Mouse (Mus musculus) kidney, embryonic 16.5 days (tissue): Measurements from ENCODE around the gene Nr2c1. TPM values are rescaled to one million over a fixed set of nuclear protein-coding genes. Genes with fewer than 3 reads are reported as not detected.
A peak's percentile ranks its signal among the peaks of the same experiment; 100 is the strongest.

Experiments
- ATAC-seq: fragments of 200-750 bp; cut with Nextera tagmentation; 2 replicates; pipeline ENCODE4 v1.8.0; 2017; ENCODE audit warnings: moderate TSS enrichment; ENCODE audit not compliant: low FRiP score, low TSS enrichment
- H3K27ac ChIP-seq: fragments of 300-500 bp; sonication (generic); 2 replicates; pipeline ENCODE4 v1.5.1; 2014; ENCODE audit warnings: low read length
- H3K27me3 ChIP-seq: fragments of 300-500 bp; sonication (generic); 2 replicates; pipeline ENCODE4 v1.6.1; 2014; ENCODE audit warnings: low read length, control low read depth, mixed read lengths; ENCODE audit not compliant: insufficient read depth
- H3K36me3 ChIP-seq: fragments of 300-500 bp; sonication (generic); 2 replicates; pipeline ENCODE4 v1.6.1; 2014; ENCODE audit warnings: low read length, control low read depth, mixed read lengths; ENCODE audit not compliant: insufficient read depth
- H3K4me1 ChIP-seq: fragments of 300-500 bp; sonication (generic); 2 replicates; pipeline ENCODE4 v1.6.1; 2014; ENCODE audit warnings: low read length, control low read depth, mixed read lengths; ENCODE audit not compliant: insufficient read depth
- H3K4me2 ChIP-seq: fragments of 300-500 bp; sonication (generic); replicated peaks from 2 replicates; pipeline ENCODE4 v1.6.1; 2014; ENCODE audit warnings: low read depth, low read length
- H3K4me3 ChIP-seq: fragments of 300-500 bp; sonication (generic); 2 replicates; pipeline ENCODE4 v1.5.1; 2014; ENCODE audit warnings: mild to moderate bottlenecking, low read length
- H3K9ac ChIP-seq: fragments of 300-500 bp; sonication (generic); replicated peaks from 2 replicates; pipeline ENCODE4 v1.6.1; 2014; ENCODE audit warnings: low read length
- H3K9me3 ChIP-seq: fragments of 300-500 bp; sonication (generic); 2 replicates; pipeline ENCODE4 v1.6.1; 2016; ENCODE audit warnings: low read length, control low read depth
- WGBS: fragments of 180-500 bp; shearing (Covaris S2); extraction: QIAGEN DNeasy Blood & Tissue Kit; methylation state at CpG from one replicate; pipeline ENCODE4 v1.1.7; 2014; 5-methylcytosine and 5-hydroxymethylcytosine counted together
- polyA plus RNA-seq: library from polyadenylated mRNA; unstranded; fragments of >200 nt; fragmentation: Nextera tagmentation; extraction: Ambion mirVana; gene quantifications from 2 replicates; pipeline ENCODE4 v1.2.1, GENCODE M21; 2015

Gene Nr2c1
- polyA plus RNA-seq, result 9.5 and 10.0 TPM in 2 replicates

DNA sequence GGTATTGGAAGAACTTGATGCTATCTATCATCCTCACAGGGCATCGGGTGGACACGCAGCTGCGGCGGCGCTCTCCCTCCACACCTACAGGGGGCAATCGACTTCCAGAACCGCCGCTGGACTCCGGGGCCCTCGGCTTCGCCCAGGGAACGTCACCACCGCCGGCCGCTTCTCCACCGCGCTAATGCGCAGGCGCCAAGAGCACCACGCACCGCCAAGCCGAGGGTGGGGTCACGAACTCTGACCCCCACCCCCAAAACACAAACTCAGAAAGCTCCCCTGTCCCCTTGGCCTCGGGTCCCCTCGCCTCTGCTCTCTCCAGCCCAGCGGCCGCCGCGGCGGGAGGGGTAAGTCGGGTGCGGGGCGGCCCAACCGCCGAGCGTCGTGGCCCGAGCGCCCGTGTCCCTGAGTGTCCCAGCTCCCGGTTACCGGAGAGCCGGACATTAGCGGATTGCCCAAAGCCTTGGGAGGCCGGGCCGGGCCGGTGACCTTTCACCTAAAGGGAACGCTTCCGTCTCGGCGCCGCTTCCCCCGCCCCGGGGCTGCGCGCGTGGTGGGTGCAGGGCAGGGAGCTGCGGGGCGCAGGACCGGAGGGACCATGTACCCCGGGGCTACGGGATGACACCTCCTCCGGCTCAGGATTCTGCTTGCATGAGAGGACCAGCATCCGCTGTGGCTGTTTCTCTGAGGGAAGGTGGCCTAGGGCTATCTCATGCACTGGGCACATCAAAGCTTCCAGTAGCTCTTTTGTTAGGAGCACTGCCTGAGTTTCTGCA lies at the start of gene Nr2c1:
Nr2c1 (plus strand) TSS at position 268 of the 776 bp plus-strand sequence.
- Histone ChIP-seq H3K4me3 (peak within 1 kb of the TSS; percentile 82), H3K4me2 (peak within 1 kb of the TSS; percentile 54), H3K9ac (peak within 1 kb of the TSS; percentile 93), H3K9me3 (no peaks in the 10 kb centered on the region), H3K27ac (peak within 1 kb of the TSS; percentile 97), H3K36me3 (no peaks in the 10 kb centered on the region), H3K27me3 (no peaks in the 10 kb centered on the region), H3K4me1 (peaks cover 26% of the 10 kb centered on the region)
- peak; percentile 89 for ATAC-seq
- WGBS, result under 1% methylated on average over 58 of the region's 64 CpGs

DNA sequence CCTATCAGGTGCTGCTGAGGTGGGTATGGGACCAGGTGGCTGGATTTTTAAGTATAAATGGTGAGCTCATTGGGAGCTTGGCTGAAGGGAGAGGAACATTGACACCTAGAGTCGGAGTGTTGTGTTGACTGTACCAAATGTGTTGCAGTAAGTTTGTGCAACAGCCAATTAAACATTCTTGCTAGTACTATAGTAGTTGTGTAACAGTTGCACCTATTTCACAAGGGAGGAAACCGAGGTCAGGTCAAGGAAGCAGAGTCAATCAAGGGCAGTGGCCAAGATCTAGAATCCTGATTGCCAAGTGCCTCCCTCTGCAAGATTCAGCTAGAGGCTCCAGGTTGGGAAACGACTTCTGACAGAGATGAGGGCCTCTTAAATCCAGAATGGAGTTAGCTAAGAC lies 49.7 kb upstream of the Nr2c1 start:
- no peaks in the 10 kb centered on the region for H3K4me1 ChIP-seq
- 0 out of 2 replicates have a peak, but pooled peaks cover 3% of the 10 kb centered on the region for H3K9me3 ChIP-seq
- 89% methylated on average over 3 of the region's 3 CpGs for WGBS
- H3K27me3 ChIP-seq, result no peaks in the 10 kb centered on the region
- no peak overlapping the region for H3K9ac ChIP-seq
- no peak overlapping the region for H3K4me2 ChIP-seq
- H3K36me3 ChIP-seq, result no peaks in the 10 kb centered on the region
- H3K27ac ChIP-seq, result no peak overlapping the region
- H3K4me3 ChIP-seq, result no peak overlapping the region
- no peak for ATAC-seq

DNA sequence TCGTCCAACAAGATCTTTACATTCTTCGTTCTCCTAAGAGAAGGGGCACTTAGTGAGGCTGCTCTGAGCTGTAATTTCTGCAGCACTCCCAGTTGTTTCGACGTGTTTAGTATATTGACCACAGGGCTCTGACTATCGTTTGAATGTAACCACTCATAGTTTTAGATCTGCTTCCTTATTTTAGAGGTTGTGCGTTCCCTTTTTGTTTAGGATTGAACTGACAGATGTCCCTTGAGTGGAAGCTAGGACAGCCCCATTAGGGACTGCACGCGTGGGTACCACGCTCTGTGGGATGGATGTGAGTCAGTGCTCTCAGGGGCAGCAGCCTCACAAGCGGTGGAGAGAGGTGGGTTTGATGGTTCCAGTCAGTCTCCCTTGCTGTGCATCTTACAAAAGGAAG lies 42.3 kb upstream of the Nr2c1 start:
- no peak overlapping the region for H3K27ac ChIP-seq
- WGBS, result 89% methylated on average over 10 of the region's 10 CpGs
- H3K4me1 ChIP-seq, result no peaks in the 10 kb centered on the region
- ATAC-seq, result no peak
- no peak overlapping the region for H3K4me2 ChIP-seq
- 0 out of 2 replicates have a peak, but pooled peaks cover 2% of the 10 kb centered on the region for H3K36me3 ChIP-seq
- H3K27me3 ChIP-seq, result no peaks in the 10 kb centered on the region
- H3K4me3 ChIP-seq, result no peak overlapping the region
- no peak overlapping the region for H3K9ac ChIP-seq
- H3K9me3 ChIP-seq, result no peaks in the 10 kb centered on the region

DNA sequence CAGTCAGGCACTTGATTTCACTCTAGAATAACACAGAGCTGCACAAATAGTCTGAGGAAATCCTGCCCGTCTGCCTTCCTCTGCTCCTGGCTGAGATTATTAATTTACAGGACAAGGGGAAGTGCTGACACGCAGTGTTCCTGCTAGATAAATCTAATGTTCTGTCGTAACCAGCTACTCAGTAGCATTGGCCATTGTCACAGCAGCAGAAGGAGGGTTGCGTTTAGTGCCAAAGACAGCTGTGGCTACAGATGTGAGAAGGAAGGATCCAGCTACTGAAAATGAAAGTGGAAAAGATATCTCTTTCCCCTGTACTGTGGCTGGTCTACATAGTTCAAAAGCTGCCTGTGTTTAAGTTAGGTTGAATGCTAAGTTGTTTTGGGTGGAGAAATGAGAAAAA lies 40.7 kb upstream of the Nr2c1 start:
- H3K27ac ChIP-seq, result no peak overlapping the region
- H3K9ac ChIP-seq, result no peak overlapping the region
- H3K27me3 ChIP-seq, result no peaks in the 10 kb centered on the region
- 25% methylated on average over 4 of the region's 4 CpGs for WGBS
- 0 out of 2 replicates have a peak, but pooled peaks cover 2% of the 10 kb centered on the region for H3K36me3 ChIP-seq
- no peaks in the 10 kb centered on the region for H3K9me3 ChIP-seq
- peak; percentile 42; the same call in 1 of the 2 replicates for ATAC-seq
- H3K4me3 ChIP-seq, result no peak overlapping the region
- H3K4me1 ChIP-seq, result no peaks in the 10 kb centered on the region
- H3K4me2 ChIP-seq, result no peak overlapping the region

DNA sequence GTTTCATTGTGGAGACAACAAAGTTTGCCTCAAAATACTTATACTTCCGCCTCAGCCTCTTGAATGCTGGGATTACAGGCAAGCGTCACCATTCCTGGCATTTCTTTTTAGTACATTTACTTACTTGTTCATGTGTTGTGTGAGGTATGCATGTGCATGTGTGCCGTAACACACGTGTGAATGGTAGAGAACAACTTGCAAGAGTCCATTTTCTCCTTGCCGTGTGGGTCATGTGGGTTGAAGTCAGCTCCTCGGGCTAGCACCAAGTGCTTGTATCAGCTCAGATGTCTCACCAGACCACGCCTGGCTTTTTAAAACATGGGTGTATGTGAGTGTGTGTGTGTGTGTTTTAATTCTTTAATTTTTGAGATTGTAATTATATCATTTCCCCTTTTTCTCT lies 40.2 kb upstream of the Nr2c1 start:
- no peak for ATAC-seq
- WGBS, result 92% methylated on average over 7 of the region's 7 CpGs
- no peak overlapping the region for H3K4me3 ChIP-seq
- H3K36me3 ChIP-seq, result 0 out of 2 replicates have a peak, but pooled peaks cover 2% of the 10 kb centered on the region
- H3K9ac ChIP-seq, result no peak overlapping the region
- H3K4me1 ChIP-seq, result no peaks in the 10 kb centered on the region
- H3K27me3 ChIP-seq, result no peaks in the 10 kb centered on the region
- H3K27ac ChIP-seq, result no peak overlapping the region
- no peak overlapping the region for H3K4me2 ChIP-seq
- no peaks in the 10 kb centered on the region for H3K9me3 ChIP-seq

DNA sequence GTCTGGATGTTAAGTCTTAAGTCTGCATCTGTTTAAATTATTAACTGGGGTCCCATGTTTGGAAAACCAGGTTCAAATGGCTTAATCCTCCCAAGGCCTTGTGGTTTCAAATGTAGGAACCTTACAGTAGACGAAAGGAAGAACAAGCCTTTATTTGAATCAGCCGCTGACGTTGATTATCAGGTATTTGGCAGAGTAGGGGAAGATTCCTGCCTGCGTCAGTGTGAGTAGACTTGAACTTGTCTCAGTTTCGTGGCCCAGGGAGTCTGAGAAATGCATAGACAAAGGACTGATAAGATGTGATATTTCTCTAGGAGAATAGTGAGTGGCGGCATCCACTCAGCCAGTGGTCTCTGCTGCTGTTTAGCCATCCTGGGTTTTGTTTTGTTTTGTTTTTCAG lies 39.0 kb upstream of the Nr2c1 start:
- H3K27ac ChIP-seq, result no peak overlapping the region
- no peak overlapping the region for H3K9ac ChIP-seq
- H3K4me1 ChIP-seq, result no peaks in the 10 kb centered on the region
- no peak overlapping the region for H3K4me3 ChIP-seq
- H3K27me3 ChIP-seq, result no peaks in the 10 kb centered on the region
- ATAC-seq, result no peak
- 96% methylated on average over 6 of the region's 6 CpGs for WGBS
- H3K4me2 ChIP-seq, result no peak overlapping the region
- no peaks in the 10 kb centered on the region for H3K9me3 ChIP-seq
- H3K36me3 ChIP-seq, result 0 out of 2 replicates have a peak, but pooled peaks cover 2% of the 10 kb centered on the region

DNA sequence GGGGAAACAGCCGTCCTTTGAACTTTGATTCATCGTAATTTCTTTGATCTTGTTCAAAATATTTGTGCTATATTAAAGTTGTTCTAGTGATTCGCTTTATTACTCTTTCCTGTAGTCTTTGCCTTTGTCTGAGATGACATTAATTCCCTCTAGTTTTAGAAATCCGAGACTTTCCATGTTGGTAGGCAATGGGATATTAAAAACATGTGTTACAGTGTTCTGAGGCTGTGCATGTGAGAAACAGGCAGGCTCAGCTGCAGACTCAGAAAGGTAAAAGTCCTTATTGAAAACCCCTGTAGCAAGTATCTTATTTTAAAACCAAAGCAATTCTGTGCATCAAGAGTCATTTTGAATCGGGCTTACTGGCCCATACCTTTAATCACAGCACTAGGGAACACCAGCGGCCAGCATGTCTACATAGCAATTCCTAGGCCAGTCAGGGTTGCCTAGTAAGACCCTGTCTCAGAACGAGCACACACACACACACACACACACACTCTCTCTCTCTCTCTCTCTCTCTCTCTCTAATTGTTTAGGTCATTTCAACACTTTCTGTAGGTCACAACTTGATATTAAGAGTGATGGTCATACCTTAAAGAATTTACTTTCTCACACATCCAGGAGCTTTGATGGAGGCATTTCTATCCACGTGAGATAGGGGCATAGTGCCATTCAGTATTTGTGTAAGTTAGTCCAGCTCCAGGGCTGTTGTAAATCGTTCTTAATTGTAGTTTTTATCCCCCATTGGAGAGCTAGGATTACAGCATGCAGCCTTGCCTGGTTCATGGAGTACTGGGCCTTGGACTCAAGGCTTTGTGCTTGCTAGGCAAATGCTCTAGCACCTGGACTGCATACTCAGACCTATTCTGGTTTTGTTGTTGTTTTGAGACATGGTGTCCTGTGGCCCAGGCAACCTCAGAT lies 36.7 kb upstream of the Nr2c1 start:
- ATAC-seq, result no peak
- Histone ChIP-seq H3K4me1 (peaks cover 7% of the 10 kb centered on the region; the same call in 1 of the 2 replicates), H3K9ac (no peak overlapping the region), H3K9me3 (no peaks in the 10 kb centered on the region), H3K4me3 (no peak overlapping the region), H3K27me3 (no peaks in the 10 kb centered on the region), H3K36me3 (0 out of 2 replicates have a peak, but pooled peaks cover 1% of the 10 kb centered on the region), H3K27ac (no peak overlapping the region), H3K4me2 (no peak overlapping the region)
- WGBS, result 66% methylated on average over 9 of the region's 9 CpGs

DNA sequence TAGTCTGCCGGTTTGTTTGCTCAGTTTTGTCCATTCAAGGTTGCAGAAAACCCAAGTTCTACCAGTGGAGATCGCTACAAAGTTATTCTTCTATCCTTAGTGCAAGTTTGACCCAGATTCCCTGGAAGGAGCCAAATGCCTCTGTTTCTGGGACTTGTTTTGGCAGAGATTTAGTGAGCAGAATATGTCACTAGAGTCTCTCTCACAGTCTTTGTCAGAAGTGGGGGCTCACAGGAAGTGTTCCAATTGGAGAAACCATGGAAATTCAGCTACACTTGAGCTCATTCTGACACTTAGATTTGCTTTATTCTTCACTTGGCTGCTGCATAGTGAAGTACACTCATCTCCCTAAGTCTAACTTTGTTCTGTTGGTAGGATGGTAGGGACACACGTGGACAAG lies 35.6 kb upstream of the Nr2c1 start:
- Histone ChIP-seq H3K4me3 (no peak overlapping the region), H3K27me3 (no peaks in the 10 kb centered on the region), H3K9me3 (no peaks in the 10 kb centered on the region), H3K36me3 (no peaks in the 10 kb centered on the region), H3K9ac (no peak overlapping the region), H3K27ac (no peak overlapping the region), H3K4me2 (no peak overlapping the region), H3K4me1 (peaks cover 7% of the 10 kb centered on the region; the same call in 1 of the 2 replicates)
- WGBS, result 85% methylated on average over 3 of the region's 3 CpGs
- ATAC-seq, result no peak

DNA sequence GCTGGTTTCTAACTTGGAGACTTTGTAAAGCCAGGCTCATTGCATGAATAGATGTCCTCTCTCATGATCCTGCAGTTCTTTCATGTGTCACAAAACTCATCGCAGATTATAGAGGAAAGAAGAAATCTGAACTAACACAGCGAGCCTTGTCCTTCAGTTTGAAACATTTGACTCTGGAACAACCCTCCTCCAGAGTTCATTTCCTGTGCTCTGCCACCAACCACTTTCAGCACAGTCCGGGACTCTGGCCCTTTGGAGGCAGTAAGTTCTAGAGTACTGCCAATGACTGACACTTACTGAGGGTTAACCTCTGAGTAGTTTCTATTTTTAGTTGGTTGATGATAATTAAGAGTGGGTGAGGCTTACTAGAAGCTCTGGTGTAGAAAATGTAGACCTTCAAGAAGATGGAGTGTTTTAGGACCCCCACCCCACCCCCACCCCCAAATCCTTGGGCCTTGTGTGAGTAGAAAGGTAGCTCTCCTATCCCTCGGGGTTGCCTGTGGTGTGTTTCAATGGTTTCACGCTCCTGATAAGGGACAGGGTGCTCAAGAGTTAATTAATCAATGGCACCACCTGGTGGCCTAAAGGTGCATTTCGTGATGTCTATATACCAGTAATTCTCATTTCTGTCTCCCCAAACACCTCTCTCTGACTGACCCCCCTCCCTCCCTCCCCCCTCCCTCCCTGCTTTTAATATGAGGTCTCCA lies 31.8 kb upstream of the Nr2c1 start:
- WGBS, result 18% methylated on average over 6 of the region's 6 CpGs
- peak; percentile 87; the same call in 1 of the 2 replicates for ATAC-seq
- no peak overlapping the region for H3K27ac ChIP-seq

More for the DNA sequence above, 31.8 kb upstream of the Nr2c1 start:
- no peak overlapping the region for H3K9ac ChIP-seq
- no peaks in the 10 kb centered on the region for H3K27me3 ChIP-seq
- H3K4me3 ChIP-seq, result no peak overlapping the region
- H3K4me1 ChIP-seq, result peaks cover 7% of the 10 kb centered on the region; the same call in 1 of the 2 replicates
- peak overlapping the region; percentile 13; the same call in 1 of the 2 replicates for H3K4me2 ChIP-seq
- H3K9me3 ChIP-seq, result no peaks in the 10 kb centered on the region
- no peaks in the 10 kb centered on the region for H3K36me3 ChIP-seq
